Mouse (Mus musculus): ENCODE results near the gene Gm5767. TPM values are rescaled to one million over a fixed set of nuclear protein-coding genes. Genes with fewer than 3 reads are reported as not detected.

Gm5767 gene
- polyA plus RNA-seq, 1 experiment from 2014 or later: not detected

GRCm38 (mm10) chr16:8672811-8673210 lies 7.8 kb upstream of the Gm5767 start:
- peak overlapping the region; percentile 70; the same call in 1 of the 2 replicates for H3K4me3 ChIP-seq (ENCODE audit: low read depth, low read length)
- no peak for ATAC-seq (replicated peaks; ENCODE audit: low FRiP score)
- H3K9me3 ChIP-seq (ENCODE audit: control insufficient read depth, low read length): no peaks in the 10 kb centered on the region
- H3K27ac ChIP-seq (ENCODE audit: low read depth, low read length): no peak overlapping the region
- peak overlapping the region; percentile 97 for H3K4me2 ChIP-seq
- DNase-seq (ENCODE audit: low spot score): no peak
- H3K9ac ChIP-seq (ENCODE audit: low read depth, low read length): peak overlapping the region; percentile 74
- peaks cover 43% of the 10 kb centered on the region for H3K4me1 ChIP-seq (replicated peaks; ENCODE audit: control insufficient read depth, insufficient read depth, low read length)
- H3K27me3 ChIP-seq (replicated peaks; ENCODE audit: control insufficient read depth, insufficient read depth, low read length): peaks cover 4% of the 10 kb centered on the region; the same call in 1 of the 2 replicates
- H3K36me3 ChIP-seq (ENCODE audit: control insufficient read depth, insufficient read depth, low read length): no peaks in the 10 kb centered on the region

GRCm38 (mm10) chr16:8673343-8673742 lies 7.2 kb upstream of the Gm5767 start:
- ATAC-seq (replicated peaks; ENCODE audit: low FRiP score) (no peak), DNase-seq (ENCODE audit: low spot score) (no peak)
- Histone ChIP-seq H3K27ac (ENCODE audit: low read depth, low read length) (no peak overlapping the region), H3K36me3 (ENCODE audit: control insufficient read depth, insufficient read depth, low read length) (no peaks in the 10 kb centered on the region), H3K4me2 (no peak overlapping the region), H3K9ac (ENCODE audit: low read depth, low read length) (no peak overlapping the region), H3K27me3 (replicated peaks; ENCODE audit: control insufficient read depth, insufficient read depth, low read length) (peaks cover 4% of the 10 kb centered on the region; the same call in 1 of the 2 replicates), H3K4me1 (replicated peaks; ENCODE audit: control insufficient read depth, insufficient read depth, low read length) (peaks cover 41% of the 10 kb centered on the region), H3K9me3 (ENCODE audit: control insufficient read depth, low read length) (no peaks in the 10 kb centered on the region), H3K4me3 (ENCODE audit: low read depth, low read length) (no peak overlapping the region)
- 72% methylated on average over 6 of the region's 6 CpGs for WGBS

- Histone ChIP-seq H3K4me2 (peak overlapping the region; percentile 48), H3K27me3 (replicated peaks; ENCODE audit: control insufficient read depth, insufficient read depth, low read length) (peaks cover 4% of the 10 kb centered on the region; the same call in 1 of the 2 replicates), H3K27ac (ENCODE audit: low read depth, low read length) (no peak overlapping the region), H3K9me3 (ENCODE audit: control insufficient read depth, low read length) (no peaks in the 10 kb centered on the region), H3K4me3 (ENCODE audit: low read depth, low read length) (no peak overlapping the region), H3K36me3 (ENCODE audit: control insufficient read depth, insufficient read depth, low read length) (no peaks in the 10 kb centered on the region), H3K9ac (ENCODE audit: low read depth, low read length) (no peak overlapping the region), H3K4me1 (replicated peaks; ENCODE audit: control insufficient read depth, insufficient read depth, low read length) (peaks cover 47% of the 10 kb centered on the region)
- no peak for DNase-seq (ENCODE audit: low spot score)
- no peak for ATAC-seq (replicated peaks; ENCODE audit: low FRiP score)
- WGBS: 2% methylated on average over 8 of the region's 8 CpGs
Measured at GRCm38 (mm10) chr16:8674165-8674564, 6.4 kb upstream of the Gm5767 start.

- ATAC-seq (replicated peaks; ENCODE audit: low FRiP score) (no peak; the same call in 1 of the 2 replicates), DNase-seq (ENCODE audit: low spot score) (no peak)
- WGBS: 66% methylated on average over 8 of the region's 8 CpGs
- Histone ChIP-seq H3K4me3 (ENCODE audit: low read depth, low read length) (no peak overlapping the region), H3K27me3 (replicated peaks; ENCODE audit: control insufficient read depth, insufficient read depth, low read length) (peaks cover 4% of the 10 kb centered on the region; the same call in 1 of the 2 replicates), H3K9me3 (ENCODE audit: control insufficient read depth, low read length) (no peaks in the 10 kb centered on the region), H3K4me2 (peak overlapping the region; percentile 28), H3K27ac (ENCODE audit: low read depth, low read length) (0 out of 2 replicates have a peak overlapping the region, but pooled peaks have one; percentile 42), H3K9ac (ENCODE audit: low read depth, low read length) (no peak overlapping the region), H3K4me1 (replicated peaks; ENCODE audit: control insufficient read depth, insufficient read depth, low read length) (peaks cover 37% of the 10 kb centered on the region), H3K36me3 (ENCODE audit: control insufficient read depth, insufficient read depth, low read length) (no peaks in the 10 kb centered on the region)
Measured at GRCm38 (mm10) chr16:8675559-8675958, 5.0 kb upstream of the Gm5767 start.

- Histone ChIP-seq H3K4me1 (replicated peaks; ENCODE audit: control insufficient read depth, insufficient read depth, low read length) (peaks cover 30% of the 10 kb centered on the region), H3K27me3 (replicated peaks; ENCODE audit: control insufficient read depth, insufficient read depth, low read length) (peaks cover 4% of the 10 kb centered on the region; the same call in 1 of the 2 replicates), H3K36me3 (ENCODE audit: control insufficient read depth, insufficient read depth, low read length) (no peaks in the 10 kb centered on the region), H3K9ac (ENCODE audit: low read depth, low read length) (no peak overlapping the region; the same call in 1 of the 2 replicates), H3K4me3 (ENCODE audit: low read depth, low read length) (no peak overlapping the region), H3K4me2 (peak overlapping the region; percentile 33), H3K9me3 (ENCODE audit: control insufficient read depth, low read length) (no peaks in the 10 kb centered on the region), H3K27ac (ENCODE audit: low read depth, low read length) (peak overlapping the region; percentile 42; the same call in 1 of the 2 replicates)
- DNase-seq (ENCODE audit: low spot score) (no peak), ATAC-seq (replicated peaks; ENCODE audit: low FRiP score) (peak; percentile 46)
- 42% methylated on average over 2 of the region's 2 CpGs for WGBS
Measured at GRCm38 (mm10) chr16:8676228-8676627, 4.3 kb upstream of the Gm5767 start.

GRCm38 (mm10) chr16:8676800-8677199 lies 3.8 kb upstream of the Gm5767 start:
- H3K36me3 ChIP-seq (ENCODE audit: control insufficient read depth, insufficient read depth, low read length): no peaks in the 10 kb centered on the region
- H3K4me3 ChIP-seq (ENCODE audit: low read depth, low read length): no peak overlapping the region
- 0 out of 2 replicates have a peak overlapping the region, but pooled peaks have one; percentile 38 for H3K27ac ChIP-seq (ENCODE audit: low read depth, low read length)
- no peaks in the 10 kb centered on the region for H3K9me3 ChIP-seq (ENCODE audit: control insufficient read depth, low read length)
- peaks cover 30% of the 10 kb centered on the region for H3K4me1 ChIP-seq (replicated peaks; ENCODE audit: control insufficient read depth, insufficient read depth, low read length)
- no peak overlapping the region; the same call in 1 of the 2 replicates for H3K9ac ChIP-seq (ENCODE audit: low read depth, low read length)
- DNase-seq (ENCODE audit: low spot score) (no peak), ATAC-seq (replicated peaks; ENCODE audit: low FRiP score) (no peak)
- peak overlapping the region; percentile 33 for H3K4me2 ChIP-seq
- 54% methylated on average over 4 of the region's 4 CpGs for WGBS
- H3K27me3 ChIP-seq (replicated peaks; ENCODE audit: control insufficient read depth, insufficient read depth, low read length): peaks cover 4% of the 10 kb centered on the region; the same call in 1 of the 2 replicates

GRCm38 (mm10) chr16:8678035-8678434 lies 2.5 kb upstream of the Gm5767 start:
- Histone ChIP-seq H3K9ac (ENCODE audit: low read depth, low read length) (no peak overlapping the region), H3K4me1 (replicated peaks; ENCODE audit: control insufficient read depth, insufficient read depth, low read length) (peaks cover 26% of the 10 kb centered on the region), H3K4me2 (no peak overlapping the region), H3K9me3 (ENCODE audit: control insufficient read depth, low read length) (no peaks in the 10 kb centered on the region), H3K27ac (ENCODE audit: low read depth, low read length) (no peak overlapping the region; the same call in 1 of the 2 replicates), H3K27me3 (replicated peaks; ENCODE audit: control insufficient read depth, insufficient read depth, low read length) (peaks cover 3% of the 10 kb centered on the region; the same call in 1 of the 2 replicates), H3K4me3 (ENCODE audit: low read depth, low read length) (no peak overlapping the region), H3K36me3 (ENCODE audit: control insufficient read depth, insufficient read depth, low read length) (no peaks in the 10 kb centered on the region)
- DNase-seq (ENCODE audit: low spot score): no peak
- ATAC-seq (replicated peaks; ENCODE audit: low FRiP score): no peak
- 68% methylated on average over 5 of the region's 5 CpGs for WGBS

GRCm38 (mm10) chr16:8678676-8679075 lies 1.9 kb upstream of the Gm5767 start:
- Histone ChIP-seq H3K4me1 (replicated peaks; ENCODE audit: control insufficient read depth, insufficient read depth, low read length) (peaks cover 26% of the 10 kb centered on the region), H3K9ac (ENCODE audit: low read depth, low read length) (no peak overlapping the region), H3K36me3 (ENCODE audit: control insufficient read depth, insufficient read depth, low read length) (no peaks in the 10 kb centered on the region), H3K4me3 (ENCODE audit: low read depth, low read length) (no peak overlapping the region), H3K9me3 (ENCODE audit: control insufficient read depth, low read length) (no peaks in the 10 kb centered on the region), H3K27me3 (replicated peaks; ENCODE audit: control insufficient read depth, insufficient read depth, low read length) (no peaks in the 10 kb centered on the region), H3K27ac (ENCODE audit: low read depth, low read length) (no peak overlapping the region), H3K4me2 (no peak overlapping the region)
- ATAC-seq (replicated peaks; ENCODE audit: low FRiP score) (peak; percentile 32; the same call in 1 of the 2 replicates), DNase-seq (ENCODE audit: low spot score) (no peak)
- 81% methylated on average over 4 of the region's 4 CpGs for WGBS

- Histone ChIP-seq H3K27ac (ENCODE audit: low read depth, low read length) (no peak overlapping the region), H3K27me3 (replicated peaks; ENCODE audit: control insufficient read depth, insufficient read depth, low read length) (no peaks in the 10 kb centered on the region), H3K4me2 (no peak overlapping the region), H3K9ac (ENCODE audit: low read depth, low read length) (no peak overlapping the region), H3K36me3 (ENCODE audit: control insufficient read depth, insufficient read depth, low read length) (no peaks in the 10 kb centered on the region), H3K9me3 (ENCODE audit: control insufficient read depth, low read length) (no peaks in the 10 kb centered on the region), H3K4me3 (ENCODE audit: low read depth, low read length) (no peak overlapping the region), H3K4me1 (replicated peaks; ENCODE audit: control insufficient read depth, insufficient read depth, low read length) (peaks cover 19% of the 10 kb centered on the region)
- WGBS: 71% methylated on average over 3 of the region's 3 CpGs
- DNase-seq (ENCODE audit: low spot score): no peak
- ATAC-seq (replicated peaks; ENCODE audit: low FRiP score): no peak
Measured at GRCm38 (mm10) chr16:8679780-8680179, 790 bp upstream of the Gm5767 start.
